Mouse (Mus musculus): Measurements from ENCODE around the gene Kcnmb1.

DNA sequence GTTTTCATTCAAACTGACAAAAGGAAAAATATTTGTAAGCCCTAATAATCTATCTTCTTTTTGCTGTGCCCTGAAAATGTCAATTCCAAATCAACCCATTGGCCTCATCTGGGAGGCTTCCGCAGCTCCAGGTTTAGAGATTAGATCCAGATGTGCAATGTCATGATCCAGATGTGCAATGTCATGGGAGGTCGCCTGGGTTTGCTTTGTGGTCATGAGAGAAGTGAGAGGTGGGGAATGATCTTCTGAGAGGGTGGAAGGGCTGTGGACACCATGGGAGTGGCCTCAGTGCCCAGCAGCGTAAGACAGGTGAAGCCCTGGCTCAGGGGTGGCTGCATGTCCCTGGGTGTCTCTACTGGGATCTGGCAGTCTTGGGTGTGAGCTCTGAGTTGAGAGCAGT, 39.8 kb upstream of the Kcnmb1 start:
- TF ChIP-seq E2F4 (IDR thresholded peaks at IDR 0.05; ENCODE audit: insufficient replicate concordance, low read depth, low read length) (no peak), MAFK (IDR thresholded peaks at IDR 0.05; ENCODE audit: insufficient replicate concordance, low read length) (no peak), ZNF384 (IDR thresholded peaks at IDR 0.05; ENCODE audit: low read depth, low read length) (no peak), JUND (conservative IDR thresholded peaks at IDR 0.05; ENCODE audit: low read depth, low read length) (no peak), CHD1 (IDR thresholded peaks at IDR 0.05; ENCODE audit: low read depth, low read length) (no peak), POLR2AphosphoS2 (IDR thresholded peaks at IDR 0.05; ENCODE audit: low read depth, low read length) (no peak), CTCF (conservative IDR thresholded peaks at IDR 0.05 in 1 of 2, IDR thresholded peaks at IDR 0.05 in 1 of 2; ENCODE audit: low read depth in 2 of 2, low read length in 2 of 2) (no peak), POLR2A (IDR thresholded peaks at IDR 0.05; ENCODE audit: low read depth, low read length) (no peak)

Data from CH12.LX (cell line).